Mouse (Mus musculus): ENCODE results near the gene Arpp21. TPM values are rescaled to one million over a fixed set of nuclear protein-coding genes. Genes with fewer than 3 reads are reported as not detected.

Gene Arpp21
- total RNA-seq (2021), result 1 to 10 TPM; 1.4 TPM
- long read RNA-seq, experiment 1, partial matches to known transcripts, result 0 of 3 reads
- long read RNA-seq, experiment 1, other reads (novel, unspliced or antisense), result 3 of 3 reads
- long read RNA-seq, experiment 2, result 0 reads

DNA sequence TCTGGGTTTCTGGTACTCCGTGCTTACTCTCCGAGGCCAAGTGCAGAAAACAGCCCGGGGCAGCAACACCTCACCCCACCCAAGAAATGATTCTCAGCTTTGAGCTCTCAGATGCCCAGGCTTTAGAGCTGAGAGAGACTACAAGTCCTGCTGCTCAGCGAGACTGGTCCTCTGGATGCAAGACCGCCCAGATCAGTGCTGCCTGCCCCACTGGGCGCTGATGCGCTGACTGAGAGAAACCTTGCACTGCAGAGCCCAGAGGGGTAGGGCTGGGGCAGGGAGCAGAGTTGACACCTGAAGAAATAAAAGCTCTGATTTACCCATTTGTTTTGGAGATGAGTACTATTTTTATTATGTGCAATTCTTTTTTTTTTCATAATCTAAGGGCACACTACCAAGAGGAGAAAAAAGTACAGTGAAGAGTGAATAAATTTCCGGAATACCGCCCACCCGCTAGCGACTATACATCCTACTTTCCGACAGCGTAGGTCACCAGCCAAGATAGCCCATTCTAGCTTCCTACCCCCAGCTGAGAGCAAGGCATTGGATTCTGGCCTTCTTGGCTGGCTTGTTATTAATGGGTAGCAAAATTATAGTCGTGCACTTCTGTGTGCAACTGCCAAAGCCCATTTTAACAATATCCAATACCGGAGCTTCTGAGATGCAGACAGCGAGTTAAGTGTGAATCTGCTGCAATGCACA lies at the start of gene Arpp21:
Gene Arpp21 (minus strand): TSS at position 243 of the 702 bp plus-strand sequence.
- DNase-seq, result no peak

GRCm38 (mm10) chr9:112272426-112272969 lies 36.8 kb upstream of the Arpp21 start:
- no peak for DNase-seq

GRCm38 (mm10) chr9:112264982-112265641 lies 29.4 kb upstream of the Arpp21 start:
- no peak for DNase-seq

- DNase-seq, result no peak
These were observed 26.5 kb upstream of the Arpp21 start for GRCm38 (mm10) chr9:112261986-112262901.

GRCm38 (mm10) chr9:112261556-112261955 lies 25.8 kb upstream of the Arpp21 start:
- no peak for DNase-seq

DNA sequence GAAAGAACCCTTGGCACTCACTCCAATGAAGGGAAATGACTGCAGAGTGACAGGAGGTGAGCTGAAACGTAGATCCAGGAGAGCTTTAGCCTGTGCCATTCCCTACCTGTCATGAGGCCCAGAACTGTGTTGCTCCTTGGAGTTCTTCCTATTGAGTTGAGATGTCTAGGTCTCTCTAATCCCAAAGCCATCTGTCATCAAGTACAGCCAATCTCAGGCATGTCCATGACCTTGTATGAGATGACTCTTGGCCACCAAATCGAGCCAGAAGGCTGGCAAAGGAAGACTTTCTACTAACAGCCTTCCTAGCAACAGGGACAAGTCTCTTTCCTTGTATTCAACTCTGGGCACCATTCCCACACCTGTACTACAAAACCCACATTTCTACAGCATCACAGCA lies 25.0 kb upstream of the Arpp21 start:
- DNase-seq, result no peak

- DNase-seq, result no peak
These were observed 22.8 kb upstream of the Arpp21 start for GRCm38 (mm10) chr9:112258560-112258959.

DNA sequence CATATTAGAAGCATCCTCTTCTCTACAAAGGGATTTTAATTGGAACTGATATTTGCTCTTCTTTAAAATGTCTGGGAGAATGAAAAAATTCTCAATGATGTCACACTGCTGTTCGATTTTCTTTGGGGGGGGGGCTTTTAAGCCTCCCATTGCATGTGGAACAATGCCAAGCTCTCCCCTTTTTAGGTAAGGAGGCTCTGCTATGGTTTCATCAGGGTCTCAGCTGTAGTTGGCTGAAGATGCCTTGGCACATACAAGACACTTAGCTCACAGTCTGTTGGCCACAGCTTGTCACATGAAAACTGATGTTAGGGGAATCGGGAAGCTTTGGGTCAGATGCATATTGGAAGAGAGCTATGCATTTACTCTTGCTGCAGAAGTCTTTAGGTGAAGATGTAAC lies 20.2 kb upstream of the Arpp21 start:
- DNase-seq, result no peak

- DNase-seq, result no peak
These were observed 18.0 kb upstream of the Arpp21 start for GRCm38 (mm10) chr9:112253730-112254129.

GRCm38 (mm10) chr9:112251857-112252256 lies 16.1 kb upstream of the Arpp21 start:
- no peak for DNase-seq

GRCm38 (mm10) chr9:112251339-112251738 lies 15.6 kb upstream of the Arpp21 start:
- no peak for DNase-seq

DNA sequence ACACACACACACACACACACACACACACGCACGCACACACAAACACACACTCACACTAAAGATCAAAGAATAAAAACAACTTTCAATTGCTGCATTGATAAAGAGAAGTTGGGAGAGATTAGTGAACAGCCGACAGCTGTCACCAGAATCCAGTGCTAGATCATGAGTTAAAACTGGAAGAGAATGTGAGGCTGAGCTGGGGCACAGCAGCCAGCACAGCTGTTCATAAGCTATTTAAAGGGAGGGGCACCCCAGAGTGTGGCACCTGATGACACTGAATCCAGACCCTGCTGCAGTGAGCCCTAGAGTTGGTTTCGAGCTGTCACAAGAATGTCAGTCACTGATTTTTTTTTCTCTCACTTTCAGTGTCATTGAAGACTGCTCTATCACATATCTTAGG lies 14.0 kb upstream of the Arpp21 start:
- no peak for DNase-seq

DNA sequence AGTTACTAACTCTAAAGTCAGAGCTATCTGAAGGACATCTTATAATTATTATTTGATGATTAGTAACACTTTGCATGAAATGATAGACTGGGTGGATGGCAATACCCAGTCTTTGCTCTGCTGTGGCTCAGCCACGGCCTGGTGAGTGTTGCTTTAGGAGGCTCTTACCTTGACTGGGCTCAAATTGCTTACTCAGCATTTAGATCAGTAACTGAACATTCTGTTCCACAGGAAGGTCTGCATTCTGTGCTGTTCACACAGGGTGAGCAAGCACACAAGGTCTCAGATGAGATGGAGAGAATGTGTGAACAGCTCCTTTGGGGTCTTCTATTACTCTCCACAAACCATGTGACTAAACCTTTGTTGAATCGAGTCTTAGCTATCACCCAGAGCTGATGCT lies 11.4 kb upstream of the Arpp21 start:
- DNase-seq, result no peak

GRCm38 (mm10) chr9:112238168-112238567 lies 2.4 kb upstream of the Arpp21 start:
- DNase-seq, result no peak

DNA sequence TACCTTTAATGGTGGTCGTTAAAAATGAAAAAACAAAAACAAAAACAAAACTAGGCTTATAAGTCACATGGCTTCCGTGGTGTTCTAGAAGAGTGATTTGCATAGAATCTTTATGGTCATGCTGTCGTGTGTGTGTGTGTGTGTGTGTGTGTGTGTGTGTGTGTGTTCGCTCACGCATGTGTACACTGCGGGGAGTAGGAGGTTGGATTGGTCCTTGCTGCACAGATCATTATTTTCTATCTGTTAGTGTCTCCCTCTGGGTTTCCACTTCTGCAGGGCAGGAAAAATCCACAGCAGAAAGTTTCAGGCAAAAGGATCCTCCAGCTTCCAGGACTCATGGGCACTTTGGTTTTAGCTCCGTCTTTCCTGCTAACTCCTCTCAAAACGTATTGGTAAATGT lies 813 bp upstream of the Arpp21 start:
- no peak for DNase-seq

- DNase-seq, result peak; percentile 12 to 17
These were observed 570 bp downstream of the Arpp21 start for GRCm38 (mm10) chr9:112235041-112235695.

- DNase-seq, result peak in 1 of 2 experiments; percentile 9
These were observed 1.2 kb downstream of the Arpp21 start for GRCm38 (mm10) chr9:112234505-112235024.

DNA sequence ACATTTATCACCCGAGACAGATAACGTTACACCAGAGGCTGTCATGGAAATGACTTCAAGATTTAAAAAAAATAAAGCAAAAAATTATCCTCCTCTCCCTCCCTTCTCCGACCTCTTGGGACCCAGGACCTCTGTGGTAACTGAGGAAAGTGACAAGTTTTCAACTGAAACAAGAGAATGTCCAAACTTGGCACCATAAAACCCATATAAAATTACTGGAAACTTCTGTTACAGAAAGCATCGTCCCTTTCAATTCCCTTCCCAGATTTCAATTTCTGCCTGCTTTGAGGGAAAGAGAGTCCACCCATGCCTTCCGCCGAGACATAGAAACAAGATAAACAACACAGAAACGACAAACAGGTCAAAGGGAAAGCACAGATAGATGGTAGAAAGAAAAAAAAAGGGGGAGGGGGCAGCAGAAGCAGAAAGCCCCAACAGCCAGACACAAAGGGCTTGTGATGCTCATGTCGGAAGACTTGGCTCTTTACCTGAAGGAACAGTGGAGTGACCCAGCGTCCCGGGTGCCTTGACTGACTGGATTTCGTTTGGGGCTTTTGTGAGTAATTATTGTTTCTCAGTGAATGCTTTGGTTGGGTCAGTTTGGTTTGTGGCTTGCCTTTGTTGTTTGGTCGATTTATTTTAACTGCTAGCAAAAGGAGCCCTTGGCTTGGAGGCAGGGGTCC lies 1.8 kb downstream of the Arpp21 start:
- no peak for DNase-seq

DNA sequence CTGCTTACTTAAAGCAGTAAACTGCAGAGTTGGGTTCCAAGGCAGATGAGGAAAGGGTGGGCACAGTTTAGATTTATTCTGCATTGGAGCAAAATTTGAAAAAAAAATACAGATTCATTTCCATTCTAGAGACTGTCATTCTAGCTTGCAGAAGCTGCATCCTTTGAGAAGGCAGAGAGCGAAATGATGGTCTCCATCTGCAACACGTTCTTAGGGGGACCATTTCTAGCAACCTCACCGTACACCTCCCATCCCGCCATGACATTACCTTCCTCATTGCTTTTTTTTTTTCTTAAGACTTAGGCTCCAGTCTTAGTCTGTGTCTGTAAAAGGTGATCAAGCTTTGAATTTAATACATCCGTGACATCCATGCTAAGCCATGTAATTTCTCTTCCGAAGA lies 2.4 kb downstream of the Arpp21 start:
- DNase-seq, result no peak

DNA sequence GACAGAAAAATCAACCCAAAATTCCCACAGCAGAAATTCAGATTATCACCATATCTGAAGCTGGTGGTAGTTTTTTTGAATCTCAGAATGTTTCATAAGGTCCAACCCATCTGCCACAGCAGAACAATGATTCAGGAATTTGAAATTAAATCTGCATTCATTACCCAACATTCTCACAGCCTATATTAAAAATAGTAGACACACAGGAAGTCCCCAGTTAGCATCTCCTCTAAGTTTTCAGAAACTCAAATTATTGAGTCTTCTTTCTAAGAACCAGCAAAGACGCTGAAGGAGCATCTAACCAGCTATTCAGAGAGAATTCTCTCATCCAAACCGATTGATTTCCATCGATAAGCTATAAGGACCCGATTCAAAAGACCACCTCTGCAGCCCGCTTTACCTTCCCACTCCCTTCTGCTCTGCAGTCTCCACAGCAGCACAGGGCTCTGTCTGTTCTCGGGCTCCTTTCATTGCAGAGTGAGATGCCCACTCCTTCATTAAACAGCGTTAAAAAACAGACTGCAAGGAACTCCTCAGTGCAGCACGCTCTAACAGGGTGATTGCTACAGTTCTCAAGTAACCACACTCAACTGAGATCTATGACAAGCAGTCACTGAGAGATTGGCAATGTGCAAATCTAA lies 3.7 kb downstream of the Arpp21 start:
- no peak for DNase-seq
